Mouse (Mus musculus) CD4-positive helper T cell, adult 2 months (primary cell): Measurements from ENCODE around the gene Gm49394.

Experiments used
- DNase-seq: peaks from one replicate; pipeline ENCODE4 v3.0.0-alpha.2; 2012; ENCODE audit warnings: low read depth, missing footprints, low spot score

The Gm49394 gene

GRCm38 (mm10) chr7:142659181-142659681 lies 10.5 kb downstream of the Gm49394 start:
- no peak for DNase-seq

- DNase-seq: peak; percentile 11
Observed at GRCm38 (mm10) chr7:142658681-142659180, 11.0 kb downstream of the Gm49394 start.

GRCm38 (mm10) chr7:142657821-142658614 lies 11.7 kb downstream of the Gm49394 start:
- DNase-seq: no peak

DNA sequence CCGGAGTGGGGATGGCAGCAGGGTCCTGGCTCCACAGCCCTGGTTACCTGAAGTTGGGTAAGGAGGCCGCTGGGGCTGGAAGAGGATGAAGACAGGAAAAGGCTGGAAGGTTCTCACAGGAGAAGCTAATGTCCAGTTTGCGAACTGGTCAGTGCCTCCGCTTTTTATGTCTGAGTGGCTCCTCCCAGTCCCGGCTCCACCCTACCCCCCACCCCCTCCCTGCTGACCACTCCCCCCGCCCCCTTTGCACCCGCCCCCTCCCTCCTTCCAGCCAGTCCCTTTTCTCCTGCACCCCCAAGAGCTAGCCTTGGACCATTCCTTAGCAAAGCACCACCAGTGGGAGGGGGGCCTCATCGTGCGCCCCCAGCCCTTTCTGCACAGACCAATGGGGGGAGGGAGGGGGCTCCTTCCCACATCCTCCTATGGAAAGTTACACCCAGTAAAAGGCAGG lies 12.4 kb downstream of the Gm49394 start:
- no peak for DNase-seq

GRCm38 (mm10) chr7:142656055-142656454 lies 13.7 kb downstream of the Gm49394 start:
- DNase-seq: no peak

- DNase-seq: no peak
Observed at GRCm38 (mm10) chr7:142655633-142656032, 14.1 kb downstream of the Gm49394 start.

GRCm38 (mm10) chr7:142653726-142654125 lies 16.0 kb downstream of the Gm49394 start:
- DNase-seq: no peak

- no peak for DNase-seq
Observed at GRCm38 (mm10) chr7:142646676-142647075, 23.1 kb downstream of the Gm49394 start.

- no peak for DNase-seq
Observed at GRCm38 (mm10) chr7:142645045-142645444, 24.7 kb downstream of the Gm49394 start.

GRCm38 (mm10) chr7:142636178-142636577 lies 33.6 kb downstream of the Gm49394 start:
- DNase-seq: no peak

GRCm38 (mm10) chr7:142630691-142631090 lies 39.1 kb downstream of the Gm49394 start:
- no peak for DNase-seq

DNA sequence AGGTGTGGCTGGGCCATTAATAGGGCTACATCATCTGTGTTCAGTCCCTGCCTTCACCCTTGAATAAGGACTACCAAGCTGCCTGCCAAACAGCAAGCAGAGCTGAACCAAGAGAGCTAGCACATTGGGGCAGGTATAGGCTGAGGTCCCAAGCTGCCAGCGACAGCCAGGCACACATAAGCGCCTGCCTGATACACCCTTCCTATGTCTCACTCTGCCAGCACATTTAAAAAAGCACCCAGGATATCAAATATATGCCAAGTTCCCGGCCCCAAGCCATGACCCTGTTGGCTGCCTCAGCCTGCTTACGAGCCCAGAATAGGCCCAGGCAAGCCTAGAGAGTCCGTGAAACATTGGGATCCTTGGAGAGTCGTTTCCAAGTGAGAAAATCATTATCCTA lies 39.9 kb downstream of the Gm49394 start:
- DNase-seq: no peak

- DNase-seq: no peak
Observed at GRCm38 (mm10) chr7:142622180-142622579, 47.6 kb downstream of the Gm49394 start.

DNA sequence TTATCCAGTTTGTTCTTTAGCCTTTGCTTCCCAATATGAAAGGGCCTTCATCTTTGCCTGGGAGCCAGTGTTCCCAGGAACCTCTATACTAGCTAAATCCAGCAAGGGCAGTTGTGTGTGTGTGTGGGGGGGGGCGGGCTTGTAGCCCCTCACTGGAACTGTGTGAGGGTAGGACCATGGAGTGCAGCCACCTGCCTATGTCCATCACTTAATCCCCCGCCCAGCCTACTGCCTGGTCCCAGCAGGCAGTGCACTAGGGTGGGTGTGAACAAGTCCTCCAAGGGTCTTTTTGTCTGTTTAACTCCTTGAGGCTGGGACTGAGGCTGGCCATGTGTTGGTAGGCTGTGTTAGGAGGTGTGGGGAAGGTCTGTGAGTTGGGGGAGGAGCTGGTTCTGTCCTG lies 56.7 kb downstream of the Gm49394 start:
- DNase-seq: no peak

DNA sequence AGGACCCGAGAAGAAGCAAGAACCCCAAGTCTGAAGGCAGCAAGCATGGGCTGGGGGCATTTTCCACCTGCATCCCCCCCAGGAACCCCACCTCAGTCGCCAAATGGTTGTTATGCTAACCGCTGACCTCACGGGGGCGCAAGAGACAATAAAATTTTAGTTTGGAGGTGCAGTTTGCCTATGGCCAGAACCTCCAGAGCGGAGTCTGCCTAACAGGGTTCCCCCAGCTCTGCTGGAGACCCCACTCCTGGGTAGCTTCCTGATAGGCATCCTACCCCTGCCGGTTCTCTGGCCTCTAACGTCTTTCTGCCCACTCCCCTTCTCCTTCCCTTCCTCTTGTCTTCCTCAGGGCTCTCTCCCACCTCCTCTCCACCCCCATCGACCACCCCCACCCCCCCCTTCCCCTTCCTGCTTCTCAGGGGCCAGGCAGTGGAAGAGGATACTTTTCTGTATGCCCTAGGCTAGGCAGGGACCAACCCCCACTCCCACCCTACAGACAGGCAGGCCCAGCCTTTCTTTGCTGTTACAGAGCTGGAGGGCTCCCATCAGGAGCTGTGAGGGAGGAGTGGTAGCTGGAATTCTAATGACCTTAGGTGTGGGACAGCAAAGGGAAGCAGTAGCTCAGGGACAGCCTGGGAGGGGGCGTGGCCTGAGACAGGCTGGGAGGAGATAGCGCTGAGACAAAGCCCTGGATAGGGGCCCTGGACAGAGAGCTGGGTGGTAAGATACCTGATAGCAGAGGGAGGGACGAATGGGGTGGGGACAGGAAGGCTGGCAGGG lies 58.9 kb downstream of the Gm49394 start:
- DNase-seq: no peak

DNA sequence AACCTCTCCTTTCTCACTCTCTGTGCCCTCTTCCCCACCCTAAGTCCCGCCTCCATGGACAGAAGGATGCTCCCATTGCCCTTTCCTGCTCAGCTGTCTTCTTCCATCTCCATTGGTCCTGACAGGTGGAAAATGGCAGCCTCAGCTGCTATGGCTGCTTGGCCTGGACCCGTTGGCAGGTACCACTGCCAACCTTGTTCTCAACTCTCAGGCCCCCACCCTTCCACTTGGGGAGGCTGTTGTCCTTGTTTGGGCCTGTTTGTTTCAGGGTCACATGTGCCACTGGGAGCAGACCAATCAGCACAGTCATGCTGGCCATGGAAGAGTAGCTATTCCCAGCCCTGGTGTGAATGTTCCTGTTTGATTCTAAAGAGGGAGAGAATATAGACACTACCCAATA lies 68.8 kb downstream of the Gm49394 start:
- DNase-seq: no peak
